Mouse (Mus musculus): ENCODE data around the gene Tspear.

DNA sequence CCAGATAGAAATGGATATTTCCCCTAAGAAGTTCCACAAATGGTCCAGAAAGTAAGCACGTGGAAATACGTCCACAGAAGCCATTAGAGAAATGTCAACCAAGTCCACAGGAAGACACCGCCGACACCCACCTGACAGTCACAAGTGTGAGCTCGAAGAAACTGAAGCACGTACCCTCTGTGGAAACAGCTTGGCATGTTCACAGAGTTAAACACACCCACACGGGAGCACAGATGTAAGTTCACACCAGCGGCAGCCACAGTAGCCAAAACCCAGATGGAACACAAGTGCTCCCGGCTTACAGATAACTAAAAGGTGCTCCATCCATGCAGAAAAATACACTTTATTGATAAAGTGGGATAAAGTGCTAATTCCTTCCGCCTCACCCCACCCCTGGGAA, 241.0 kb downstream of the Tspear start:
- no peak for TF ChIP-seq CTCF (IDR thresholded peaks at IDR 0.05; ENCODE audit: low read depth, low read length)
- no peak for TF ChIP-seq GATA1 (IDR thresholded peaks at IDR 0.05; ENCODE audit: borderline replicate concordance, low read length)
- TF ChIP-seq POLR2AphosphoS5 (IDR thresholded peaks at IDR 0.05; ENCODE audit: insufficient replicate concordance, low read depth, low read length), result no peak
- no peak for TF ChIP-seq TAL1 (conservative IDR thresholded peaks at IDR 0.05; ENCODE audit: low read depth, low read length)
- TF ChIP-seq GATA2 (IDR thresholded peaks at IDR 0.05; ENCODE audit: borderline replicate concordance, low read depth, low read length), result no peak
